In the genomic region with DNA sequence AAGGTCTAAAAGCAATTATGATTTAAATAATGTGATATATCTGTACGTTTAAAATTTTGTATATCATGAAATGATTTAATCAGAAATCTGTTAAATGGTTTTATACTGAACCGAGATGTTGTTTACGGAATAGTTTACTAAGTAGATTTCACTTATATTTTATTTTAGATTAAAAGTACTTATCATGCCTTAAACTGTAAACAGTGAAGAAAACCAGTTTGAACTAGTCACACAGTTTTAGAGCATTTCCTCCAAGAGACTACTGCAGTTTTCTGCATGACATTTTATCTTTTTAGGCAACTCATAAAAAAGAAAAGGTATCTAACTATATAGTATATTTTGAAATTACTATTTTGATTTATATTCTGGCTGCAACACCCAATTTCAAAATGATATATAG, we compare ENCODE assay signal across 10 mouse cellular contexts. TPM values are rescaled to one million over a fixed set of nuclear protein-coding genes. Genes with fewer than 3 reads are reported as not detected.
DNase-seq lines count a peak whose midpoint lies in the region; ATAC-seq and TF ChIP-seq lines count a peak whose summit lies in the region.
"Had no signal": no experiment of that assay in that cellular context is flagged by ENCODE, and none has a peak within 500 bp of the region (broad histone marks: within the 10 kb centered on the region; RNA-seq: fewer than 3 reads in every experiment).

No protein-coding gene starts in this region.

- peaks cover 9% of the 10 kb centered on the region for H3K36me3 ChIP-seq in heart, adult 2 months (ENCODE audit: control insufficient read depth, insufficient read depth, low read length)
- H3K36me3 ChIP-seq in embryonic facial prominence, embryonic 12.5 days: peaks cover 5% of the 10 kb centered on the region; the same call in 1 of the 2 replicates

- ATAC-seq in embryonic facial prominence, embryonic 12.5 days (ENCODE audit: insufficient number of reproducible peaks, insufficient read depth, low FRiP score, low TSS enrichment): no peak
- ATAC-seq: activated CD4-positive, CD25-positive, alpha-beta regulatory T cell, adult 4 months had no signal

- H3K9me3 ChIP-seq in embryonic facial prominence, embryonic 12.5 days: no peaks in the 10 kb centered on the region

- peak overlapping the region; percentile 62 for H3K4me3 ChIP-seq in heart, adult 2 months
- peak overlapping the region; percentile 53 for H3K4me3 ChIP-seq in left cerebral cortex, adult 2 months
- H3K4me3 ChIP-seq in embryonic facial prominence, embryonic 12.5 days: no peak overlapping the region

- no peak for TF ChIP-seq CTCF in heart, adult 2 months (IDR thresholded peaks at IDR 0.05)
- no peak for TF ChIP-seq CTCF in left cerebral cortex, adult 2 months (IDR thresholded peaks at IDR 0.05)

- 25% methylated on average over 3 of the region's 3 CpGs for WGBS in heart, adult 2 months
- 50% methylated on average over 3 of the region's 3 CpGs for WGBS in embryonic facial prominence, embryonic 12.5 days

- H3K27me3 ChIP-seq in heart, adult 2 months (ENCODE audit: control insufficient read depth, insufficient read depth, low read length): no peaks in the 10 kb centered on the region
- no peaks in the 10 kb centered on the region for H3K27me3 ChIP-seq in embryonic facial prominence, embryonic 12.5 days

- peaks cover 6% of the 10 kb centered on the region; the same call in 1 of the 2 replicates for H3K4me1 ChIP-seq in heart, adult 2 months (ENCODE audit: control insufficient read depth, insufficient read depth, low read length)
- peaks cover 3% of the 10 kb centered on the region for H3K4me1 ChIP-seq in embryonic facial prominence, embryonic 12.5 days

- no peak for TF ChIP-seq POLR2A in heart, adult 2 months (IDR thresholded peaks at IDR 0.05; ENCODE audit: insufficient read depth, low read depth, low read length)

- DNase-seq in heart, adult 2 months: no peak
- DNase-seq in heart, adult 8-10 months (ENCODE audit: low spot score): no peak
- no peak for DNase-seq in left cerebral cortex, adult 2 months (ENCODE audit: extremely low spot score in 1 of 2, low spot score in 2 of 2)
- no peak for DNase-seq in left cerebral cortex, adult 9 months (ENCODE audit: low spot score in 2 of 2)
- peak; percentile 57 for DNase-seq in 416B (ENCODE audit: low read depth)
- DNase-seq in thymus, adult 18-20 months: no peak
- no peak for DNase-seq in thymus, postnatal 0 days (ENCODE audit: low spot score)
- DNase-seq: right cerebral cortex, postnatal 25 days had no signal

- no peak for TF ChIP-seq EP300 in heart, adult 2 months (IDR thresholded peaks at IDR 0.05; ENCODE audit: insufficient read depth, low read depth, low read length)

- H3K9ac ChIP-seq in heart, adult 2 months (ENCODE audit: low read depth, low read length): no peak overlapping the region
- H3K9ac ChIP-seq in embryonic facial prominence, embryonic 12.5 days: no peak overlapping the region

- intact Hi-C loops in heart, adult 2 months (cut with DNase I): loop anchor here (2.0 to 5.0 kb wide), 5 partner anchors 13 to 97 kb away; partner anchors contain the start of gene Rb1
- intact Hi-C loops in left cerebral cortex, adult 2 months (cut with DNase I): no loop called here

- H3K79me2 ChIP-seq in heart, adult 2 months (replicated peaks; ENCODE audit: control insufficient read depth, insufficient read depth, low read length): no peaks in the 10 kb centered on the region

- 0 out of 2 replicates have a peak overlapping the region, but pooled peaks have one; percentile 32 for H3K4me2 ChIP-seq in embryonic facial prominence, embryonic 12.5 days (replicated peaks)

- peak overlapping the region; percentile 89 for H3K27ac ChIP-seq in heart, adult 2 months
- H3K27ac ChIP-seq in left cerebral cortex, adult 2 months: no peak overlapping the region; the same call in 1 of the 2 replicates
- H3K27ac ChIP-seq in embryonic facial prominence, embryonic 12.5 days: no peak overlapping the region

RNA-seq across cellular contexts. Expression of gene Lpar6, which starts 2.2 kb away (rescaled TPM):
- 1 to 10 TPM; 1.5 to 2.3 TPM for total RNA-seq in heart, adult 2 months (2021)
- 2.3 and 5.2 TPM in 2 replicates for polyA plus RNA-seq in heart, adult 2 months (2012; rRNA removed)
- 1 to 10 TPM; 2.5 TPM for total RNA-seq in heart, adult 8-10 months (2022)
- total RNA-seq in left cerebral cortex, adult 2 months (2021): 1 to 10 TPM; 1.1 to 1.3 TPM
- 15.8 and 16.2 TPM in 2 replicates for polyA plus RNA-seq in embryonic facial prominence, embryonic 12.5 days (2016; fragmentation: Nextera tagmentation; extraction: Ambion mirVana)
- 60.6 and 60.9 TPM in 2 replicates for polyA plus RNA-seq in thymus, postnatal 0 days (2015; fragmentation: Nextera tagmentation; extraction: Ambion mirVana)
